Mouse (Mus musculus): ENCODE measurements around the gene Apod. TPM values are rescaled to one million over a fixed set of nuclear protein-coding genes. Genes with fewer than 3 reads are reported as not detected.

Gene Apod
- polyA plus RNA-seq (2012; rRNA removed), result 0.06 and 0.35 TPM in 2 replicates

DNA sequence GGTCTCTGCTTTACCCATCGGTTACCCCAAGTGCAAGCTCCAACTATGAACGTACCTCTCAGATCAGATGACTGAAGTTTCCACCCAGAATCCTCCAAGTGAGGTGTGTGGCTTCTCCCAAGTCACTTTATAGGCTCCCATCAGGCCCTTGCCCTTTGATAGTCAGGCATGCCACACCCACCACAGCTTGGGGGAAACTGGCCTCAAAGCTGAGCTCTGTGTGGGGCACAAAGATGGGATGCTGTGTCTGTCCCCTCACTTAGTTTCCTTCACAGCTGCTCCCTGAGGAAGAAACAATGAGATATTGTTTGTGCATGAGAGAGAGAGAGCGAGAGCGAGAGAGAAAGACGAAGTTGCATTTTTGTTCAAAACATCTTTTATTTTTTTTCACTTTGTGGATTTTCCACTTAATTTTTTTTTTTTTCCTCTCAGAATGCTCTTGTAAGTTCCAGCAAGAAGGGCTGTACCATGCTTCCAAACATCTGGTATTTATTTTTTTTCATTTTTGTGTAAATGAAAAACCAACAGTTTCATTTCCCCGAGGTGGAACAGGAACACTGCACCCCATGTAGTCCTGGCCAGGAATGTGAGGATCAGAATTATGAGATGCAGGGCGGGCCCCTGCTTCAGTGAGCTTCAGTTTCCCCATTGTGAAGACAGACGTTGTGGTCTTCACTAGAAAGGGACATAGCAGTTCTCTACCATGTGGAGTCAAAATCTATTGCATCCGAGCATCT lies at the start of gene Apod:
TSS of gene Apod (minus strand) at position 312 of the 737 bp plus-strand sequence.
- Histone ChIP-seq H3K27ac (ENCODE audit: insufficient read depth, low read depth, low read length) (peak within 1 kb of the TSS; percentile 66; the same call in 1 of the 2 replicates), H3K36me3 (ENCODE audit: control insufficient read depth, insufficient read depth, low read length) (no peaks in the 10 kb centered on the region), H3K27me3 (ENCODE audit: control insufficient read depth, insufficient read depth, low read length) (no peaks in the 10 kb centered on the region), H3K4me1 (ENCODE audit: control insufficient read depth, insufficient read depth, insufficient read length, low read length) (0 out of 2 replicates have a peak, but pooled peaks cover 3% of the 10 kb centered on the region), H3K4me3 (ENCODE audit: low read depth, low read length) (no peak within 1 kb of the TSS)
- TF ChIP-seq CTCF (IDR thresholded peaks at IDR 0.05; ENCODE audit: extremely low read depth, insufficient read length, insufficient replicate concordance, low read depth, low read length) (no peak), POLR2A (IDR thresholded peaks at IDR 0.05; ENCODE audit: low read depth, low read length) (no peak)
- 69% methylated on average over 9 of the region's 9 CpGs for WGBS

DNA sequence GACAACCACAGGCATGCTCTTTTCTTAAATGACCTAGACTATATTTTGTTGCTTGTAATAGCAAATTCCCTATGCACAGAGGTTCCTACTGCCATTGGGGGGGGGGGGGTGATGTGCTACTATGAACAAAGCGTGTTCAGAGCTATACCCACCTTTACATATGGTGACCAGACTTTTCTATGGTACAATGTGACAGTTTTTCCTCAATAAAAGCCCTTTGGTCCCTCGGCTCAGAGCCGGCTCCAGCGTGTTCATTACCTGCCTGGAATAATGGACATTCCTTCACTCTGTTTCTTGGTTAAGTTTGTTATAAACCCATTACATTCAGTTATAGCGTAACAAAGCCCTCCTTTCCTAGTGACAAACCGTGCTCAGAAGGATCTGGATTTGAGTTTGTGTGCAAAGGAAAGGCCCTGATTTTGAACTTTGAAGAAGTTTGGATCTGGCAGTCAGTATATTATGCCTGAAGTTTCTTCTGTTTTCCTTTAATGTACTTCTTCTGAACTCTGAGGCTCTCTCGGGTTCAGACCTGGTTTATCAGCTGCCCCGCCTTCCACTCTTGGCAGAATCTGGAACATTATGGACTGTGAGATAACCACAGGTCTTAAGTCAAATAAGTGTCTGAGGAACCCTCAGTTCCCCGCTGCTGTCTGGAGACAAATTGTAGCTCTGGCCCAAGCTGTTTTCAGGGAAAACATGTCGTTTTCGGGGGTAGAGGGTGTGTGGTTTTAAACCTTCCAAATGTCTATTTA lies 49.3 kb upstream of the Apod start:
- TF ChIP-seq CTCF (IDR thresholded peaks at IDR 0.05; ENCODE audit: extremely low read depth, insufficient read length, insufficient replicate concordance, low read depth, low read length) (no peak), POLR2A (IDR thresholded peaks at IDR 0.05; ENCODE audit: low read depth, low read length) (no peak)
- no peak overlapping the region for H3K4me3 ChIP-seq (ENCODE audit: low read depth, low read length)
- no peaks in the 10 kb centered on the region for H3K27me3 ChIP-seq (ENCODE audit: control insufficient read depth, insufficient read depth, low read length)
- H3K27ac ChIP-seq (ENCODE audit: insufficient read depth, low read depth, low read length), result peak overlapping the region; percentile 99
- H3K36me3 ChIP-seq (ENCODE audit: control insufficient read depth, insufficient read depth, low read length), result no peaks in the 10 kb centered on the region
- peaks cover 21% of the 10 kb centered on the region; the same call in 1 of the 2 replicates for H3K4me1 ChIP-seq (ENCODE audit: control insufficient read depth, insufficient read depth, insufficient read length, low read length)
- 26% methylated on average over 11 of the region's 11 CpGs for WGBS

DNA sequence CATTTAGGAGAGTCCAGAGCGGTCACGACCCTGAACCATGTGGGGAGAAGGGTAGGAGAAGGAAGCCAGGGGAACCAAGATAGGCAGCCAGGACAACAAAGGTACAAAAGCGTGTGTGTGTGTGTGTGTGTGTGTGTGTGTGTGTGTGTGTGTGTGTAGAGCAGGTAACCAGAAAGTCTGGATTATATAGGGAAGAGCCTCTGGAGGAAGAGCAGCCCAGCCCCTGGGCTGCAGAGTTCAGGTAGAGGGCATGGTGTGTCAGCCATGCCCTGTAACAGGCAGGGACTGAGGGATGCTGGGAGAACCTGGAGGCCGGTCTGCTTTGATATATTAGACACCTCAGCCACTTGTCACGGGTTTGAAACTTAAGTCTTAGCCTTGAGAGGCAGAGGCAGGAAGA lies 44.9 kb upstream of the Apod start:
- H3K4me3 ChIP-seq (ENCODE audit: low read depth, low read length), result no peak overlapping the region
- no peaks in the 10 kb centered on the region for H3K36me3 ChIP-seq (ENCODE audit: control insufficient read depth, insufficient read depth, low read length)
- peak overlapping the region; percentile 93 for H3K27ac ChIP-seq (ENCODE audit: insufficient read depth, low read depth, low read length)
- peaks cover 14% of the 10 kb centered on the region; the same call in 1 of the 2 replicates for H3K4me1 ChIP-seq (ENCODE audit: control insufficient read depth, insufficient read depth, insufficient read length, low read length)
- H3K27me3 ChIP-seq (ENCODE audit: control insufficient read depth, insufficient read depth, low read length), result no peaks in the 10 kb centered on the region
- 33% methylated on average over 5 of the region's 5 CpGs for WGBS
- TF ChIP-seq POLR2A (IDR thresholded peaks at IDR 0.05; ENCODE audit: low read depth, low read length) (no peak), CTCF (IDR thresholded peaks at IDR 0.05; ENCODE audit: extremely low read depth, insufficient read length, insufficient replicate concordance, low read depth, low read length) (no peak)

DNA sequence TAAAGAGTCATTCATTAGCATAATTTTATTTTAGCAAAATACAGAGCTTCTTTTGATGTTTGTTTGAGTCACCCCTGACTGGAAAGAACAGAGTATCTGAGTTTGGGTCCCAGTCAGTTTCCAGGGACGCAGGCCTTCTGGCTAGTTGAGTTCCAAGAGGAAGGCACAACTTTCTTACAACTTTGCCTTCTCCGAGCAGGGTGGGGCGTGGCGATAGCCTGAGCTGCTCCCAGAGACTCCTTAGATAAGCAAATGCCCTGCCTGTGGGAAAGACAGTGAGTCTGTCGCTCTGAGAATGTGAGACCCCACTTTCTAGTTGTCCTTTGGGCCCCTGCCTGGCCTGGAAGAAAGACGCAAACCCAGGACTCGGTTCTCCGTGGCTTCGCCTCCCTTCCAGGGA lies 44.4 kb upstream of the Apod start:
- Histone ChIP-seq H3K36me3 (ENCODE audit: control insufficient read depth, insufficient read depth, low read length) (no peaks in the 10 kb centered on the region), H3K27ac (ENCODE audit: insufficient read depth, low read depth, low read length) (peak overlapping the region; percentile 93), H3K4me3 (ENCODE audit: low read depth, low read length) (peak overlapping the region; percentile 54), H3K27me3 (ENCODE audit: control insufficient read depth, insufficient read depth, low read length) (no peaks in the 10 kb centered on the region), H3K4me1 (ENCODE audit: control insufficient read depth, insufficient read depth, insufficient read length, low read length) (peaks cover 14% of the 10 kb centered on the region; the same call in 1 of the 2 replicates)
- WGBS, result 17% methylated on average over 9 of the region's 9 CpGs
- TF ChIP-seq CTCF (IDR thresholded peaks at IDR 0.05; ENCODE audit: extremely low read depth, insufficient read length, insufficient replicate concordance, low read depth, low read length) (no peak), POLR2A (IDR thresholded peaks at IDR 0.05; ENCODE audit: low read depth, low read length) (no peak)

DNA sequence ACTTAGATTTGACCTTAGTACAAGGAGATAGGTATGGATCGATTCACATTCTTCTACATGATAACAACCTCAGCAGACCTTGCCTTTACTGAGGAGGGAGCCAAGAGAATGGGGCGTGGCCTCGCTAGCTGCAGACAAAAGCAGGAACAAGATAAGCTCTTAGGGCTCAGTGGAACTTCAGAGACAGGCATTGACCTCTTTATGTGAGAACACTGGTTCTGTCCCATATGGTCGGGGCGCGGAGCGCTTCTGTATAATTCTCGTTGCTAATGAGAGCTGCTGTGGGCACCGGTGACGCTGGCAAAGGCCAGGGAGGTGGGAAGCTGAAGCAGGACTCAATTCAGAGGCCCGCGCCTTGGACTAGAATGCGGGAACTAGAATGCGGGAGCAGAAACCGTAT lies 44.0 kb upstream of the Apod start:
- Histone ChIP-seq H3K36me3 (ENCODE audit: control insufficient read depth, insufficient read depth, low read length) (no peaks in the 10 kb centered on the region), H3K4me1 (ENCODE audit: control insufficient read depth, insufficient read depth, insufficient read length, low read length) (peaks cover 14% of the 10 kb centered on the region; the same call in 1 of the 2 replicates), H3K27ac (ENCODE audit: insufficient read depth, low read depth, low read length) (peak overlapping the region; percentile 93), H3K27me3 (ENCODE audit: control insufficient read depth, insufficient read depth, low read length) (no peaks in the 10 kb centered on the region), H3K4me3 (ENCODE audit: low read depth, low read length) (peak overlapping the region; percentile 54)
- WGBS, result 23% methylated on average over 15 of the region's 15 CpGs
- no peak for TF ChIP-seq POLR2A (IDR thresholded peaks at IDR 0.05; ENCODE audit: low read depth, low read length)
- TF ChIP-seq CTCF (IDR thresholded peaks at IDR 0.05; ENCODE audit: extremely low read depth, insufficient read length, insufficient replicate concordance, low read depth, low read length), result no peak

DNA sequence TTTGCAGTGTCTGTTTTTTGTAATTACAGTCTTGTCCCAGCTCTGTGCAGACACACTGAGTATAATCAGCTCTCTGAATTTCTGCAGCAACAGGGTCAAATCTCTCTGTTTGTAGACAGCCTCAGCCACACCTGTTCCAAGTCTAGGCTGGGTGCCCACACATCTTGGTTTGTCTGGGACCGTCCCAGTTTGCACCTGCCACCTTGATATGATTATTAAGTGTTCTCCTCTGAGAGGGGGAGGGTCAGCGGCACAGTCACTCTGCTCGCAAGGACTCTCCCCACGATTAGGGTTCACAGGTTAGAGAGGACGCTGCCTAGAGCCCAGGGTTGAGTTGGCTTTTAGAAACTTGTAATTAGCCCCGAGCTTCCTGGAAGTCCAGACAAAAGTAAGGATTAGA lies 41.3 kb upstream of the Apod start:
- TF ChIP-seq CTCF (IDR thresholded peaks at IDR 0.05; ENCODE audit: extremely low read depth, insufficient read length, insufficient replicate concordance, low read depth, low read length), result no peak
- TF ChIP-seq POLR2A (IDR thresholded peaks at IDR 0.05; ENCODE audit: low read depth, low read length), result no peak
- H3K27me3 ChIP-seq (ENCODE audit: control insufficient read depth, insufficient read depth, low read length), result no peaks in the 10 kb centered on the region
- WGBS, result 16% methylated on average over 6 of the region's 6 CpGs
- peaks cover 6% of the 10 kb centered on the region; the same call in 1 of the 2 replicates for H3K4me1 ChIP-seq (ENCODE audit: control insufficient read depth, insufficient read depth, insufficient read length, low read length)
- H3K4me3 ChIP-seq (ENCODE audit: low read depth, low read length), result no peak overlapping the region
- H3K27ac ChIP-seq (ENCODE audit: insufficient read depth, low read depth, low read length), result peak overlapping the region; percentile 19
- H3K36me3 ChIP-seq (ENCODE audit: control insufficient read depth, insufficient read depth, low read length), result no peaks in the 10 kb centered on the region
